Mouse (Mus musculus) bone marrow, adult 2 months (tissue): ENCODE measurements around the gene Eipr1.

ENCODE experiments used
- CTCF ChIP-seq: fragments of 200-500 bp; IDR thresholded peaks from 2 replicates; pipeline ENCODE4 v1.5.1; 2011; ENCODE audit warnings: low read length, control low read depth; ENCODE audit not compliant: control insufficient read depth, insufficient read depth
- POLR2A ChIP-seq: fragments of 200-500 bp; IDR thresholded peaks from 2 replicates; pipeline ENCODE4 v1.6.1; 2011; ENCODE audit warnings: low read depth, mild to moderate bottlenecking, control low read depth, low read length, borderline replicate concordance; ENCODE audit not compliant: control insufficient read depth

DNA sequence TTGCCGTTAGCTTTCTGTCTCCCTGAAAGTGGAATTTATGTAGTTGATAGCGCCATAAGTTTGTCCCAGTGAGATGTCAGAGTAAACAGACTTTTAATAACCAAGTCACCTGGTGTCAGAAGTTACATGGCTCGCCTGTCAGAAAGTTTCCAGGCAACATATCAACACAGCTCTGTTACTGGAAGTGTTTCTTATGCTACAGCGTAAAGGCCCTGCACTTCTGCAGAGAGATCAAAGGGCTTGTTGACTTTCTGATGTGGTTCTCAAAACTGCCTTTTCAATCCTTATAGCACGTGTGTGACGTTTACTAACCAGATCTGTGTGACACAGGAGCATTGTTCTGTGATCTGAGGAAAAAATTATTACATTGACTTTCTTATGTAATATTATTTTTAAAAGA is 82.7 kb downstream of the Eipr1 start:
- TF ChIP-seq CTCF (no peak), POLR2A (no peak)
